Mouse (Mus musculus) heart, embryonic 11.5 days (tissue): Measurements from ENCODE around the gene Cks1b. TPM values are rescaled to one million over a fixed set of nuclear protein-coding genes. Genes with fewer than 3 reads are reported as not detected.

Experiments used
- ATAC-seq: fragments of 200-750 bp; cut with Nextera tagmentation; replicated peaks from 2 replicates; pipeline ENCODE4 v1.8.0; 2017; ENCODE audit warnings: moderate library complexity; ENCODE audit not compliant: insufficient number of reproducible peaks, low FRiP score, low TSS enrichment
- H3K27ac ChIP-seq: fragments of 300-500 bp; sonication (generic); 2 replicates; pipeline ENCODE4 v1.5.1; 2014; ENCODE audit warnings: mild to moderate bottlenecking, low read depth, low read length
- H3K27me3 ChIP-seq: fragments of 300-500 bp; sonication (generic); 2 replicates; pipeline ENCODE4 v1.6.1; 2014; ENCODE audit warnings: mild to moderate bottlenecking, low read length, mixed read lengths; ENCODE audit not compliant: control insufficient read depth, insufficient read depth
- H3K36me3 ChIP-seq: fragments of 300-500 bp; sonication (generic); 2 replicates; pipeline ENCODE4 v1.6.1; 2014; ENCODE audit warnings: mild to moderate bottlenecking, low read length, moderate library complexity, mixed read lengths; ENCODE audit not compliant: control insufficient read depth, insufficient read depth
- H3K4me1 ChIP-seq: fragments of 300-500 bp; sonication (generic); 2 replicates; pipeline ENCODE4 v1.6.1; 2014; ENCODE audit warnings: low read length; ENCODE audit not compliant: control insufficient read depth, insufficient read depth
- H3K4me2 ChIP-seq: fragments of 300-500 bp; sonication (generic); 2 replicates; pipeline ENCODE4 v1.6.1; 2014; ENCODE audit warnings: mild to moderate bottlenecking, moderate library complexity
- H3K4me3 ChIP-seq: fragments of 300-500 bp; sonication (generic); 2 replicates; pipeline ENCODE4 v1.5.1; 2014; ENCODE audit warnings: low read depth, low read length
- H3K9ac ChIP-seq: fragments of 300-500 bp; sonication (generic); 2 replicates; pipeline ENCODE4 v1.6.1; 2014; ENCODE audit warnings: mild to moderate bottlenecking, low read depth, low read length, moderate library complexity
- H3K9me3 ChIP-seq: fragments of 300-500 bp; sonication (generic); replicated peaks from 2 replicates; pipeline ENCODE4 v1.6.1; 2016; ENCODE audit warnings: low read length; ENCODE audit not compliant: control insufficient read depth
- WGBS: fragments of 180-500 bp; shearing (Covaris S2); extraction: QIAGEN DNeasy Blood & Tissue Kit; methylation state at CpG from one replicate; pipeline ENCODE4 v1.1.7; 2014; ENCODE audit not compliant: insufficient replicate concordance; 5-methylcytosine and 5-hydroxymethylcytosine counted together
- polyA plus RNA-seq: library from polyadenylated mRNA; unstranded; fragments of >200 nt; fragmentation: Nextera tagmentation; extraction: Ambion mirVana; gene quantifications from 2 replicates; pipeline ENCODE4 v1.2.1, GENCODE M21; 2014

Cks1b gene
- polyA plus RNA-seq, 1 experiment from 2014 or later = 411 TPM

DNA sequence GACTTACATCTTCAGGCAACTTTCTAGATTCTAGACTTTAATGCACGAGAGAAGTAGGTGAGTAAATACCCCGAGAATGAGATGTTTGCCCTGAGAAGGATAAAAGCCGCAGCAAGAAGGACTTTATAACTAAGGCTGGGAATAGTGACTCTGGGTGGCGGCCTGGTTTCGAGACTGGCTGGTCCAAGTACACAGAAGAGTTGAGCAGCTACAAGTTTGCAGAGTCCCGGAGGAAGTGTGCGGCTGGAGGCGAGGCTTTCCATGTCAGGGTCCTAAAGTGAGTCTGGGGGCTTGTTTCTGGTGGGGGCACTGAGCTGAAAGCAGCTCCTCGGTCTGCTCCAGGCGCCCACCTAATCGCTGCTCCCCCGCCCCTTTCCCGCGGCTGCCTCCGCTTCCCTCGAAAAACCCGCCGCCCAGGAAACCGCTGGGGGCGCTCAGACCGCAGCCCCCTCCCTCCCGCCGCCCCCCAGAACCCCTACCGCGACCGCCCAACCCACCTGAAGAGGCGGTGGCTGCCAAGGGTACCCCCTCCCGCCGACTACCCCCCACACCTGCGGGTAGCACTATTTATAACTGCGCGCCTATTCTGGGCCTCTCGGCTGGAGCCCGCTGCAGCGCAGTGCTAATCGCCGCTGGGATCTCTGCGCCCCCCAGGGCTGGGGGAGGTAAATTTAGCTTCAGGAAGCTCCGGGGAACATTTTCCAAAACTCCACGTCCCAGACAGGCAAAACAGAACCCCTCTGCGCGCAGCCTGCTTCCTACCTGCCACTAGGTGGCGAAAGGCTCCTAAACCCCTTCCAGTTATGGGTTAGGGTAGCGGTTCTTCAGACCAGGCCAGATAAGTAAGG lies 22.2 kb downstream of the Cks1b start:
- under 1% methylated on average over 42 of the region's 44 CpGs for WGBS
- peak overlapping the region; percentile 42 for H3K27ac ChIP-seq
- H3K4me1 ChIP-seq = peaks cover 19% of the 10 kb centered on the region
- H3K4me2 ChIP-seq = peak overlapping the region; percentile 100
- peak overlapping the region; percentile 73 for H3K9ac ChIP-seq
- H3K27me3 ChIP-seq = no peaks in the 10 kb centered on the region
- H3K9me3 ChIP-seq = no peaks in the 10 kb centered on the region
- peak overlapping the region; percentile 70 for H3K4me3 ChIP-seq
- ATAC-seq = no peak
- H3K36me3 ChIP-seq = 0 out of 2 replicates have a peak, but pooled peaks cover 2% of the 10 kb centered on the region

DNA sequence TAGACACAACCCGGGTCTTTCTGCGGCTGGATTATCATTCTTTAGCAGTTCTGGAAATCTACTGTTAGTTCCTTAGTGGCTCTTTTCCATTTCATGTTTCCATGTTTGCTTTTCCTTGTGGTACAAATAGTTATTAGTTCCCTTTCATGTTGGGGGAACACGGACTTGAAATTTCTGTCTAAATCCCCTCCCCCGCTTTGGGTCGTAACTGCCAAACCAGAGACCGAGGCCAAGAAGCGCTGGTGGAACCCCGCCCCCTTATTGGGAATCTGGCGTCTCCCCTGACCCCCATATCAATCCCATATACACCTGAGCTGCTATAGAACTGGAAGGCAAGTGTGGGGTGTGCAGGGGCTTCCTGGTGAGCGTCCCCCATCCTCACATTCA lies 22.8 kb downstream of the Cks1b start:
- H3K4me2 ChIP-seq = peak overlapping the region; percentile 100
- no peak for ATAC-seq
- no peaks in the 10 kb centered on the region for H3K9me3 ChIP-seq
- H3K36me3 ChIP-seq = no peaks in the 10 kb centered on the region
- H3K4me1 ChIP-seq = peaks cover 26% of the 10 kb centered on the region
- 2% methylated on average over 10 of the region's 10 CpGs for WGBS
- H3K27ac ChIP-seq = peak overlapping the region; percentile 93
- peak overlapping the region; percentile 70 for H3K4me3 ChIP-seq
- H3K27me3 ChIP-seq = no peaks in the 10 kb centered on the region
- H3K9ac ChIP-seq = peak overlapping the region; percentile 73

DNA sequence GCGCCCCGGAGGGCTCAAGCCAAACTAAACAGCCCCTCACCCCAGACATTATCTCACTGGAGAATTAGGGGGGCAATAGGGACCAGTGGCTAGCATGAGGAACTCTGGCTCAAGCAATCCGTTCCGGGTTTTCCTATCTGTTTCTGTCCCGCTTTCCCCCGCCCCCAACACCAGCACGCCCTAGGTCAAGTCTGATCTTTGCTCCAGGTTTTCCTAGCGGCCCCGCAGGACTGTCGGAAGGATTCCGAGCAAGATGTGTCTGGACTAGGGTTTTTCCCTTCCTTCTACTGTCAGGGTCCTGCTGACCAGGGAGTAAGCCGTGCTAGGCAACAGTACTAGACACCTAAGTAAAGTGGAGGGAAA lies 23.3 kb downstream of the Cks1b start:
- Histone ChIP-seq H3K27me3 (no peaks in the 10 kb centered on the region), H3K9me3 (no peaks in the 10 kb centered on the region), H3K36me3 (no peaks in the 10 kb centered on the region), H3K4me2 (peak overlapping the region; percentile 100), H3K27ac (peak overlapping the region; percentile 93), H3K4me3 (peak overlapping the region; percentile 70), H3K4me1 (peaks cover 30% of the 10 kb centered on the region), H3K9ac (peak overlapping the region; percentile 73)
- WGBS = 0% methylated on average over 11 of the region's 12 CpGs
- no peak; the same call in 1 of the 2 replicates for ATAC-seq

DNA sequence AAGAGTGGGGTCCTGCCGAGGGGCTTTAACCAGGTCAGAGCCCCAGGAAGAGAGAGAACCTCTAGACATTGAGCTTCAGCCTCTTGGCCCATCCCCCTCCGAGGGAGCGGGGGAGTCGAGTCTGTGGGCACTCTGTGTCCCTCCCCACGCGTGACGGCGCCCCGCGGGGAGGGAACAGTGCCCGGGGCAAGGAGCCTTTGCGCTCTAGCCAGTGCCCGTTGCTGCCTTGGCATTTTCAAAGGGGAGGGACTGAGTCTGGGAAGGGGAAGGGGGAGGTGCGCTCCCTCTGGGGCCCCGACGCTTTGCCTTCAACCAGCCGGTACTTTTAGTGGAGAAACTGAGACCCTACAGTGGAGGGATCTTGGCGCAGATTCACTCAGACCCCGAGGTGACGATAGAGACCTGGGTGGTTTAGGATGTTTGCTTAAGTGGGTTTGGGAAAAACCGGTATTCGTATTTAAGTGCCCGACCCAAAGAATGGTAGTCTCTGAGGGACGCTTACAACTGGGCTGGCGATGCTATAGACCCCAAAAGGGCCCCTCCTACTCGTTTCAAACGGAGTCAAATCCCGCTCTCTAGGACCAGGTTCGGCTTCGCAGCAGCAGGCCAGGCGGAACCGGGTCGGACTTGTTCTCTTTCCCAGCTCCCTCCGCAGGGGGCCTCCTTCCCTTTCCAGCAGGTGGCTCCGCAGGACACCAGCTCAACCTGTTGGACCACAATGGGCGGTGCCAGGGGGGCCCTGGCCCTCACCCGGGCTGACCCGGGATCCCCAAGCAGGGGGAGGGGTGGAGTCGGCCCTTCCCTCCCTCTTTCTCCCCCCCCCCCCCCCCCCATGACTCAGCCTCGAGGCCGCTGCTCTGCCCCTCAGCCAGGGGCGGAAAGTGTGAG lies 23.9 kb downstream of the Cks1b start, which contains the start of gene Zbtb7b:
Gene Zbtb7b, minus strand, starts transcription at position 771 of the 888 bp plus-strand sequence.
- peak within 1 kb of the TSS; percentile 93 for H3K27ac ChIP-seq
- ATAC-seq = peak; percentile 32

DNA sequence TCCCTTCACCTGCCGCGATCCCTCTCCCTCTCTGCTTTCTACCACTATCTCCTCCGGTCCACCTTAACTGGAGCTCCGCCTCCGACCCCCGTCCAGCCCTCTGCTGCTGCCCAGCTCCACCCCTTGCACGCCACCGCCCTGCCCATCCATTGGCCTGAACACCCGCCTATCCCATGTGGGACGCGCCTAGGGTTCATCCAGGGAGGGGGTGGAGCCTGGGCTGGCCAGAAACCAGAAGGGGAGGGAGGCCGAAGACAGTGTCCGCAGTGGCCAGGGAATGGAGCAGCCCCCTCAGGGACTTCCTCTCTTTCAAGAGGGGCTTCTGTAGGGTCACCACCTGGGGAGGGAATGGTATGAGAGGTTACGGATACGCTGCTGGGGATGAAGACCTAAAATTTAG lies 24.6 kb downstream of the Cks1b start:
- peak overlapping the region; percentile 100 for H3K4me2 ChIP-seq
- peaks cover 30% of the 10 kb centered on the region for H3K4me1 ChIP-seq
- peak; percentile 93 for ATAC-seq

More for the DNA sequence above, 23.9 kb downstream of the Cks1b start, which contains the start of gene Zbtb7b:
- Histone ChIP-seq H3K36me3 (no peaks in the 10 kb centered on the region), H3K9ac (peak within 1 kb of the TSS; percentile 73), H3K4me3 (peak within 1 kb of the TSS; percentile 70), H3K27me3 (no peaks in the 10 kb centered on the region), H3K4me2 (peak within 1 kb of the TSS; percentile 100), H3K4me1 (peaks cover 30% of the 10 kb centered on the region), H3K9me3 (no peaks in the 10 kb centered on the region)
- 0% methylated on average over 39 of the region's 42 CpGs for WGBS

DNA sequence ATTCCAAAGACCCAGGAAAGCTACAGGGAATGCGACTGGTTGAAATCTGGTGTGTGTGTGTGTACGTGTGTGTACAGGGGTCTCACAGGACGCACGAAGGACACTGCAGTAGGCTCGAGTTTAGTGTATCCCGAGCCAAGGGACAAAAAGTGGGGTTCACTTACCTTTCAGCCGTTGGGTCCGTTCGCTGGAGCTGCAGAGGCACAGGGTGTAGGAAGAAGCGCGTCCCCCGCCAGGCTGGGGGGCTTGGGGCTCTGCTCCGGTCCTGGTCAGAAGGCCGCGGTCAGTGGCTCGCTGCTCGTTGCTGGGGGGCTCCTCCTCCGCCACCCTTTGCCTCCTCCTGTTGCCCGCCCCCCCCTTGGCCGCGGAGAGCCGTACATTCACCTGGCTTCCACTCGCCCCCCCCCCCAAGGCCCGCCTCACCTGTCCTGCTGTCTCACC lies 25.3 kb downstream of the Cks1b start:
- Histone ChIP-seq H3K9me3 (no peaks in the 10 kb centered on the region), H3K4me2 (peak overlapping the region; percentile 100), H3K9ac (peak overlapping the region; percentile 86), H3K36me3 (no peaks in the 10 kb centered on the region), H3K27me3 (no peaks in the 10 kb centered on the region), H3K4me1 (peaks cover 30% of the 10 kb centered on the region), H3K4me3 (peak overlapping the region; percentile 70), H3K27ac (no peak overlapping the region)
- ATAC-seq = no peak
- WGBS = 1% methylated on average over 17 of the region's 24 CpGs

More for the DNA sequence above, 24.6 kb downstream of the Cks1b start:
- H3K27me3 ChIP-seq = no peaks in the 10 kb centered on the region
- H3K4me3 ChIP-seq = peak overlapping the region; percentile 70
- H3K9ac ChIP-seq = peak overlapping the region; percentile 73
- no peaks in the 10 kb centered on the region for H3K36me3 ChIP-seq
- WGBS = 0% methylated on average over 15 of the region's 15 CpGs
- peak overlapping the region; percentile 93 for H3K27ac ChIP-seq
- H3K9me3 ChIP-seq = no peaks in the 10 kb centered on the region

DNA sequence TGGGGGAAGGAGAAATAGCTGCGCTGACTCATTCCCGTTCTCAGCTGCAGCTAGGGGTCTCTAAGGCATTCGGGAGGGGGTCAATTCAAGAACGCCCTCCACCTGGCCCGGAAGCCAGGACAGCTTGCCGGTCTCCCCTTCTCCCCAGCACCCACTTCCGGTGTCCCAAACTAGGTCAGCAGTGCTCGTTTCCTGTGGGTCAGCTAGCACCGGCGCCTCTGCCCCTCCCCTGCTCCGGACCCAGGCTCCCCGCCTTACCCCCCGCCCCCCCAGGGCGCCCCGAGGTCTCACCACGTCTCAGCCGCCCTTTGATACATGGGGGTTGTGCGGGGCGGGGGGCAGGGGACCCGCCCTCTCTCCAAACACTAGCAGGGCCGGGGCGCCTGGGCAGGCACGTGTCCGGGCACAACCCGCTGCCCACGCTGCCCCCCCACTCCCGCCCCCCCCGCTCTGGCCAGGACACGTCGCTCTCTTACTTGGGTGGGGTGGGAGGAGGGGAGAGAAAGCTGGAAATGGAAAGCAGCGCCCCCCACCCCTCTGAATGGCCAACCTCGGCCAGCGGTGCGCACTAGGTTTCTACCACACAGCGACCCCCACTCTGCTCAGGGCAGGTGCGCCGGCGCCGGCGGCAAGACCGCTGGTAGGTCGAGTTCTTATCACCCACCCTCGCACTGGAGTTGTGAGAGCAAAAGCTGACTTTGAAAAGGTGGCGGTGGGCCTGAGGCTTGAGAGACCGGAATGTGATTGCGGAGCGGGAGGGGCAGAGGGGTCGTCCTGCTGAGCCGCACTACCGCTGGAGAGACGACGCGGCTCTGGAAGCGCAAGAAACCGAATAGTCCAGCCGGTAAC lies 26.3 kb downstream of the Cks1b start:
- Histone ChIP-seq H3K4me1 (peaks cover 32% of the 10 kb centered on the region), H3K9me3 (no peaks in the 10 kb centered on the region), H3K27me3 (no peaks in the 10 kb centered on the region), H3K4me2 (peak overlapping the region; percentile 100), H3K27ac (0 out of 2 replicates have a peak overlapping the region, but pooled peaks have one; percentile 29), H3K4me3 (peak overlapping the region; percentile 70), H3K9ac (peak overlapping the region; percentile 86), H3K36me3 (no peaks in the 10 kb centered on the region)
- under 1% methylated on average over 51 of the region's 56 CpGs for WGBS
- ATAC-seq = no peak
